Mouse (Mus musculus) testis, adult 2 months (tissue): ENCODE data around the gene Hist2h2aa1.

Experiments used
- CTCF ChIP-seq: fragments of 200-500 bp; IDR thresholded peaks from 2 replicates; pipeline ENCODE4 v1.5.1; 2012; ENCODE audit warnings: low read depth, mild to moderate bottlenecking, inconsistent platforms, low read length, moderate library complexity; ENCODE audit not compliant: control insufficient read depth, insufficient read depth, insufficient replicate concordance
- POLR2A ChIP-seq: fragments of 200-500 bp; IDR thresholded peaks from 2 replicates; pipeline ENCODE4 v1.6.1; 2012; ENCODE audit warnings: low read depth, mild to moderate bottlenecking, inconsistent platforms, low read length, moderate library complexity; ENCODE audit not compliant: control insufficient read depth

GRCm38 (mm10) chr3:96209242-96209641 lies 36.1 kb upstream of the Hist2h2aa1 start:
- TF ChIP-seq CTCF, result peak; percentile 26; the same call in 1 of the 2 replicates
- no peak for TF ChIP-seq POLR2A
